Mouse (Mus musculus) cerebellum, adult 11-12 months (tissue): Measurements from ENCODE around the gene Efcc1.

Source experiments
- DNase-seq: peaks from one replicate; pipeline ENCODE4 v3.0.0; 2022

The Efcc1 gene

GRCm38 (mm10) chr6:87779174-87780165 is 48.8 kb downstream of the Efcc1 start:
- no peak for DNase-seq

- DNase-seq, result no peak
Observed at GRCm38 (mm10) chr6:87780546-87781301, 50.1 kb downstream of the Efcc1 start.

- no peak for DNase-seq
Observed at GRCm38 (mm10) chr6:87784033-87784432, 53.4 kb downstream of the Efcc1 start.

- no peak for DNase-seq
Observed at GRCm38 (mm10) chr6:87786621-87787020, 56.0 kb downstream of the Efcc1 start.

- no peak for DNase-seq
Observed at GRCm38 (mm10) chr6:87787108-87787890, 56.6 kb downstream of the Efcc1 start.

GRCm38 (mm10) chr6:87788266-87788895 is 57.7 kb downstream of the Efcc1 start:
- no peak for DNase-seq

- no peak for DNase-seq
Observed at GRCm38 (mm10) chr6:87788896-87789587, 58.4 kb downstream of the Efcc1 start.

- DNase-seq, result no peak
Observed at GRCm38 (mm10) chr6:87789791-87790190, 59.1 kb downstream of the Efcc1 start.

GRCm38 (mm10) chr6:87790779-87791480 is 60.3 kb downstream of the Efcc1 start:
- DNase-seq, result peak; percentile 53

- peak; percentile 61 for DNase-seq
Observed at GRCm38 (mm10) chr6:87791826-87792225, 61.2 kb downstream of the Efcc1 start.

- peak; percentile 84 for DNase-seq
Observed at GRCm38 (mm10) chr6:87793821-87794510, 63.3 kb downstream of the Efcc1 start.

GRCm38 (mm10) chr6:87795385-87796150 is 64.9 kb downstream of the Efcc1 start:
- peak; percentile 75 for DNase-seq

- no peak for DNase-seq
Observed at GRCm38 (mm10) chr6:87796251-87796880, 65.7 kb downstream of the Efcc1 start.

- DNase-seq, result no peak
Observed at GRCm38 (mm10) chr6:87797321-87797720, 66.7 kb downstream of the Efcc1 start.

- no peak for DNase-seq
Observed at GRCm38 (mm10) chr6:87799576-87799975, 68.9 kb downstream of the Efcc1 start.

GRCm38 (mm10) chr6:87802462-87802861 is 71.8 kb downstream of the Efcc1 start:
- DNase-seq, result no peak

- DNase-seq, result no peak
Observed at GRCm38 (mm10) chr6:87804036-87804435, 73.4 kb downstream of the Efcc1 start.

- DNase-seq, result no peak
Observed at GRCm38 (mm10) chr6:87804886-87805285, 74.2 kb downstream of the Efcc1 start.

GRCm38 (mm10) chr6:87805448-87805847 is 74.8 kb downstream of the Efcc1 start:
- no peak for DNase-seq
